Mouse (Mus musculus): Measurements from ENCODE around the gene Olfr1510.
"Not testable (repeated sequence)": the region's sequence is repeated elsewhere in the genome, so short reads cannot be mapped to it uniquely, and the experiment has no call there.

Gene Olfr1510

DNA sequence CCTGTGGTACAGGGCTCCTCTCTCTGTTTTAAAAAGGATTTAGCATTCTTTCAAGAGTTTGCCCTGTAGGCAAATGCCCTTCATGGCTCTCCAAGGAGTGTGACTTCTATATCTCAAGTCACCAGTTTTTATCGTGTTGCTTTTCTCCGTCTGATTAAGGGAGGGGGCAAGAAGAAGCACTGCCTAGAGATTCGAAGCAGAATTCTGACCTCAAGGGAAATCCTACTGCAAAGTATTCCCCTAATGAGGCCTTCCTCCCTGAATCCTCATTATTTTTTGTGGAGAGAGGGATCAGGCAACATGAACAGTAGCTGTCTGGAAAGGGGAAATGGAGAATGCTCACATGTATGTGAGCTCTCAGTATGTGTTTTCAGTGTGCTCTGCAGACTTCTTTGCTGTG lies at the start of gene Olfr1510:
Olfr1510 (minus strand) TSS at position 101 of the 400 bp plus-strand sequence.
- DNase-seq: no peak

DNA sequence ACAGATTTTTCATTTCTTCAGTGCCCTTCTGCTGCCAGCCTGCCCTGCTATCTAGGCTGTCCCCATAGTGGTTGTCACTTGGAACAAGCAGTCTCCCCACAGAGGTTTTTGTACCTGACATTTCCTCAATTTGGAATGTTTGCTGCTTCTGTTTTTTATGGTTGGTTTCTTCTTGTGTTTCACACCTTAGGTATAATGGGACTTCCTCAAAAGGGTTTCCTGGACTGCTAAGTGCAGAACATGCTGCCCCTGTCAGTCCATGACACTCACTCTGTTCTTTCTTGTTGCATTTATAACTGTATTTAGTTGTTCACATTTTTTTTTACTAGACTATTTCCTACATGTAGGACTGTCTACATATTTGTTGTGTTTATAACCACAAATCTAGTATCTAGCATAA lies 47.8 kb upstream of the Olfr1510 start:
- DNase-seq: no peak

DNA sequence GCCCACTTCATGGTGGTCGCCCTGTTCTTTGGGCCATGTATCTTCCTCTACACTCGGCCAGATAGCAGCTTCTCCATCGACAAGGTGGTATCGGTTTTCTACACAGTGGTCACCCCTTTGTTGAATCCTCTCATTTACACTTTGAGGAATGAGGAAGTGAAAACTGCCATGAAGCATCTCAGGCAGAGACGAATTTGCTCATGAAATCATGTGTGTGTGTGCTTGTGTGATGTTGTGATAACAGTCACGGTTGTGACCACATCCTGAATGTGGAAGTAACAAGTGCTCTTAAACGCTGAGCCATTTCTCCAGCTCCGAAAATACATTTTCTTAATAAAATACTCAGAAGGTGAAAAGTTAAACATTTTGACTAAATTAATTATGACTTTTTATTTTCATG lies 37.0 kb upstream of the Olfr1510 start:
- no peak for DNase-seq

DNA sequence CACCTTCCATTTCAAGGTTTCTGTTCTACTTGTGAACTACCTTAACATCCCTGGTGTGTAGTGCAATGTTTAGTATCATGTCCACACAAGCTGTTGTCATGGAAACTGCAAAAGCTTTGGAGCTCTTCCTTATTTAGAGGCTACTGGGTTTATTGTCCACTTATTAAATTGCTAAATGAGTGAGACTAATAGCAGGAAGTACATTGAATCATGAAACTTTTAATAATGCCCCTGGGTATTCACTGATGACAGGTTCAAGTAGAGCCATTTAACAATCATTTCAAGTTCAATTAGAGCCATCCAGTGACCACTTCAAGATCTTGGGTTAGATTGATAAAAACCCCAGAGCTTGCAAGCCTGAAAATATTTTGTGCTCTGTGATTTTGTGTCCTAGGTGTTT lies 28.5 kb upstream of the Olfr1510 start, which contains the start of gene Olfr1509:
Olfr1509 (plus strand) TSS at position 301 of the 400 bp plus-strand sequence.
- DNase-seq: no peak

DNA sequence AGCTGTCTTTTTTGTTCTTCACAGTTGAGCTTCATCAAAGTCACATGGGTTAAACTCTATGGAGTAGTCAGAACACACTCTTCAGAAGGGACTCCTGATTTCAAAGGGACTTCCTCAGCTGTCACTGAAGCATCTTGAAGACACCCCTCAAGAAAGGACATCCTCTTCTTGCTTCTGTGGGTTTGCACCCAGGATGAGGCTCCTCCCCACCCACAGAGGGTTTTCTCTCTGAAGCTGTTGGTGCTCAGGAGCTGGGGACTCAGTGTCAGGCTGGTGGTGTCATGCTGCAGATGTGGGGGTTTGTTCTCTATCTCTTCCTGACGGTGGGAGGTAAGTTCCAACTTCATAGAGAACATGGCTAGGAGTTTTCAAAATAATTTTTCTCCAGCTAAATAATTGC lies 13.5 kb upstream of the Olfr1510 start:
- no peak for DNase-seq

DNA sequence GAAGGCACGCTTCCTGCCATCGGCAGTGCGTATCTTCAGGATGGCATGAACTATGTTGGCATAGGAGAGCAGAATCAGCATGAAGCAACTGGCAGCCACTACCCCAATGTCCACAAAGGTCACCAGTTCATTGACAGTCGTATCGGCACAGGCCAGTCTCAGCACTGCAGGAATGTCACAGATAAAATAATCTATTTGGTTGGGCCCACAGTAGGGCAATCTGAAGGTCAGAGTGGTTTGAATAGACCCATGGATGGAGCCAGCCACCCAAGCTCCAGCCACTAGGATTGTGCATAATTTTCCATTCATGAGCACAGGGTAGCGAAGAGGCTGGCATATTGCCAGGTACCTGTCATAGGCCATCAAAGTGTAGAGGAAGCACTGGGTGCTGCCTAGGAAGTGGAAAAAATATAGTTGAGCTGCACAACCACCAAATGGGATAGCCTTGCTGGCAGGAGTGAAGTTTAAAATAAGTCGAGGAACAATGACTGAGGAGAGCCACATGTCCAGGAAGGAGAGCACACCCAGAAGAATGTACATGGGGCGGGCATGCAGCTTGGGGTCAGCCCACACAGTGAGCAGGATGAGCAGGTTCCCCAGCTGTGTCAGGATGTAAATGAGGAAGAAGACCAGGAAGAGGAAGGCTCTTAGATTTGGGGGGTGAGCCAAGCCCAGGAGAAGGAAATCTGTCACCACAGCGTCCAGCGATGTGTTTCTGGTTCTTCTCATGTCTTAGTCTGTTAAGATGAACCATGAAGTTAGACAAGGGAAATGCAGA lies 3.8 kb downstream of the Olfr1510 start:
- not testable (repeated sequence) for DNase-seq

DNA sequence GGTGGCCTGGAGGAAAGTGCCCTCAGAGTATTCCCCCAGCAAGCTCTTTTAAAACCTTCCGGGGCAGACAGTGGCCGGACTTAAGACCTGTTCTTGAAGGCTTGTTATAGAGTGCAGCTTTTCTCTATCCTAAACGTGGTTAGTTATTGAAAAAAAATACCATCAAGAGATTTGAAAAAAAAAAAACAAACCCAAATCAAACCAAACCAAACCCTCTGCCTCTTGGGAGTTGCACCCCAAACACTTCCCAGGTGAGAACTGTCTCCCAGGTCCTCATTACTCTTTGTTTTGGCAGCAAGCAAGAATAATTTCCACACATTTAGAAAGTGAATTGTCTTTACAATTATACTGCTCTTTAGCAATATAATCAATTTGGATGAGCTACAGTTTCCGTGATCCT lies 16.9 kb downstream of the Olfr1510 start, which contains the start of gene Olfr1511:
Olfr1511 (minus strand) TSS at position 101 of the 400 bp plus-strand sequence.
- DNase-seq: no peak

DNA sequence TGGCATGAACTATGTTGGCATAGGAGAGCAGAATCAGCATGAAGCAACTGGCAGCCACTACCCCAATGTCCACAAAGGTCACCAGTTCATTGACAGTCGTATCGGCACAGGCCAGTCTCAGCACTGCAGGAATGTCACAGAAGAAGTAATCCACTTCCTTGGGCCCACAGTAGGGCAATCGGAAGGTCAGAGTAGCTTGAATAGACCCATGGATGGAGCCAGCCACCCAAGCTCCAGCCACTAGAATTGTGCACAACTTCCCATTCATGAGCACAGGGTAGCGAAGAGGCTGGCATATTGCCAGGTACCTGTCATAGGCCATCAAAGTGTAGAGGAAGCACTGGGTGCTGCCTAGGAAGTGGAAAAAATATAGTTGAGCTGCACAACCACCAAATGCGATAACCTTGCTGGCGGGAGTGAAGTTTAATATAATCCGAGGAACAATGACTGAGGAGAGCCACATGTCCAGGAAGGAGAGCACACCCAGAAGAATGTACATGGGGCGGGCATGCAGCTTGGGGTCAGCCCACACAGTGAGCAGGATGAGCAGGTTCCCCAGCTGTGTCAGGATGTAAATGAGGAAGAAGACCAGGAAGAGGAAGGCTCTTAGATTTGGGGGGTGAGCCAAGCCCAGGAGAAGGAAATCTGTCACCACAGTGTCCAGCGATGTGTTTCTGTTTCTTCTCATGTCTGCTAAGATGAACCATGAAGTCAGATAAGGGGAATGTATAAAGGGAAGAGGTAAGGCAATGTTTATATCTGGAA lies 23.9 kb downstream of the Olfr1510 start:
- DNase-seq: not testable (repeated sequence)

DNA sequence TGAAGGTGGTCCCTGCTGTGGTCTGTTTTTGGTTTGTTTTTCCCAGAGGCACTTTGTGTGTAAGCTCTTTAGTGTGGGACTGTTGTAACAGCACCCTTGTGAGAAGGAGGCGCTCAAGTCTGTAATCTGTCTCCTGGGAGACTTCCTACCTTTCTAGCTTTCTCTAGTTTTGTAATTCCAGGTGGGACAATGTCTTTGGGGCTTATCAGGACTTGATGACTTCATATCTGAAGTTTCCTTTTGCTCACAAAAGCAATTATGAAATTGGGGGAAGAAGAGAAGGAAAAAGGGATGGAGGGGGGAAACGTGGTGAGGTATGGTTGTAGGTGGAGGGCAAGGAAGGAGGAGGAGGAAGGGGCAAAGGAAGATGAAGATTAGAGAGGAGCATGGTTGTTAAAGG lies 35.1 kb downstream of the Olfr1510 start, which contains the start of gene Olfr1512:
Olfr1512 (minus strand) TSS at position 101 of the 400 bp plus-strand sequence.
- no peak for DNase-seq

DNA sequence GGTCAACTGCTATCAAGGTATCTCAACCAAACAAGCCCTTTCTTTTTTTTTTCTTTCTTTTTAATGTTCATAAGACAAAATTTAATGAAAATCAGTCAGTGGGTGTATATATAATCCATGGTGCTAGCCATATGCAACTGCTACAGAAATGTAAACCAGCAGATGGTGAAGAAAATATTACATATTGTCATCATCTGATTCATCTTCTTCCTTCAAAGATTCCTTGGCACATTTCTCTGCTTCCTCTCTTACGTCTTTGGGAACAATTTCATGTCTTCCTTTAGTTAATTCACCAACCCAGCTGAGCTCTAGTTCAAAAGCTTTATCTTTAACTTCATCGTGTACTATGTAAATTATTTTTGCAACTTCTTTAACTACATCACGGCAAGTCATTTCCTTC lies 45.4 kb downstream of the Olfr1510 start:
- DNase-seq: no peak
